Mouse (Mus musculus) olfactory bulb, adult 2 months (tissue): ENCODE measurements around the gene Fam19a5.

Experiments
- CTCF ChIP-seq: fragments of 200-500 bp; IDR thresholded peaks from 2 replicates; pipeline ENCODE4 v1.5.1; 2012; ENCODE audit warnings: low read depth, mild to moderate bottlenecking, low read length, moderate library complexity; ENCODE audit not compliant: insufficient read depth
- POLR2A ChIP-seq: fragments of 200-500 bp; IDR thresholded peaks from 2 replicates; pipeline ENCODE4 v1.6.1; 2012; ENCODE audit warnings: mild to moderate bottlenecking, low read depth, low read length, moderate library complexity; ENCODE audit not compliant: insufficient read depth

DNA sequence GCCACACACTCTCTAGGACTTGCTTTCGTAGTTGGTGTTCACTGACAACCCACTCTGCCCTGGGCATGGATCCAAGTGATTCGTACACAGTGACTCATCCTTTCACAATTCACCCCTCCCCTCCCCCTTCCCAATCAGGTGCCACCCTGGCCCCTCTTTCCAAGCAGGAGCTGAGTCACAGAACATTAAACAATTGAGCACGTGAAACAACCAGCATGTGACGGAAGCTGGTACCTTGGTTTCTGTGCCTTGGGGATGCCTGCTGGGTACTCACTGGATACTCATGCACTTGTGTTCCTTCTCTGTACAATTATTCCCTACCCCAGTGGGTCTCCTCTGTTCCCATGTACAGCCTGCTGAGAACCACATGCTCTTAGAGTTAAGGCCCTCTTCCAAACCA is 53.0 kb downstream of the Fam19a5 start:
- TF ChIP-seq CTCF (no peak), POLR2A (no peak)
